Mouse (Mus musculus) cerebral cortex, adult 2 months (tissue): ENCODE measurements around the gene Gm45808.

Source experiments
- WGBS: fragments of 180-500 bp; shearing (Covaris S2); methylation state at CpG from one replicate; pipeline ENCODE4 v1.1.7; 2018; 5-methylcytosine and 5-hydroxymethylcytosine counted together

The Gm45808 gene

GRCm38 (mm10) chr7:45509181-45509882 is 22.7 kb upstream of the Gm45808 start:
- WGBS: 26% methylated on average over 19 of the region's 19 CpGs

GRCm38 (mm10) chr7:45508561-45508960 is 21.9 kb upstream of the Gm45808 start:
- 87% methylated on average over 6 of the region's 6 CpGs for WGBS

GRCm38 (mm10) chr7:45507583-45507982 is 21.0 kb upstream of the Gm45808 start:
- WGBS: 91% methylated on average over 6 of the region's 6 CpGs

- WGBS: 95% methylated on average over 6 of the region's 6 CpGs
These were observed 11.8 kb upstream of the Gm45808 start for GRCm38 (mm10) chr7:45498427-45498826.

GRCm38 (mm10) chr7:45494548-45494947 is 7.9 kb upstream of the Gm45808 start:
- 89% methylated on average over 9 of the region's 9 CpGs for WGBS

GRCm38 (mm10) chr7:45492951-45493350 is 6.3 kb upstream of the Gm45808 start:
- WGBS: 90% methylated on average over 5 of the region's 5 CpGs

GRCm38 (mm10) chr7:45492225-45492844 is 5.7 kb upstream of the Gm45808 start:
- WGBS: 97% methylated on average over 8 of the region's 8 CpGs

GRCm38 (mm10) chr7:45491264-45491663 is 4.7 kb upstream of the Gm45808 start:
- 25% methylated on average over 3 of the region's 3 CpGs for WGBS

GRCm38 (mm10) chr7:45490822-45491221 is 4.2 kb upstream of the Gm45808 start:
- 32% methylated on average over 9 of the region's 9 CpGs for WGBS

GRCm38 (mm10) chr7:45489578-45489977 is 3.0 kb upstream of the Gm45808 start:
- WGBS: 92% methylated on average over 7 of the region's 7 CpGs

GRCm38 (mm10) chr7:45488293-45489204 is 1.9 kb upstream of the Gm45808 start, which contains the start of gene Dhdh:
Gene Dhdh, minus strand, starts transcription at chr7:45488805.
- WGBS: 12% methylated on average over 36 of the region's 38 CpGs

GRCm38 (mm10) chr7:45487861-45488292 is 1.3 kb upstream of the Gm45808 start:
- WGBS: 61% methylated on average over 11 of the region's 11 CpGs

- 86% methylated on average over 7 of the region's 7 CpGs for WGBS
These were observed 453 bp downstream of the Gm45808 start for GRCm38 (mm10) chr7:45486158-45486557.

- WGBS: 95% methylated on average over 5 of the region's 5 CpGs
These were observed 1.6 kb downstream of the Gm45808 start for GRCm38 (mm10) chr7:45484985-45485384.

- 58% methylated on average over 1 of the region's 1 CpGs for WGBS
These were observed 4.4 kb downstream of the Gm45808 start for GRCm38 (mm10) chr7:45482166-45482565.

- WGBS: 51% methylated on average over 15 of the region's 15 CpGs
These were observed 5.2 kb downstream of the Gm45808 start, which contains the start of gene Tulp2 for GRCm38 (mm10) chr7:45481374-45481927. Gene Tulp2, plus strand, starts transcription at chr7:45481877.

- 87% methylated on average over 4 of the region's 4 CpGs for WGBS
These were observed 6.3 kb downstream of the Gm45808 start for GRCm38 (mm10) chr7:45480310-45480709.

- 93% methylated on average over 7 of the region's 7 CpGs for WGBS
These were observed 7.8 kb downstream of the Gm45808 start for GRCm38 (mm10) chr7:45478774-45479173.

GRCm38 (mm10) chr7:45477003-45477402 is 9.6 kb downstream of the Gm45808 start:
- WGBS: 2% methylated on average over 3 of the region's 3 CpGs

GRCm38 (mm10) chr7:45476453-45476852 is 10.2 kb downstream of the Gm45808 start:
- 56% methylated on average over 1 of the region's 1 CpGs for WGBS

- WGBS: 82% methylated on average over 16 of the region's 16 CpGs
These were observed 11.2 kb downstream of the Gm45808 start for GRCm38 (mm10) chr7:45475291-45475969.
